Mouse (Mus musculus): ENCODE measurements around the gene Gm17019. TPM values are rescaled to one million over a fixed set of nuclear protein-coding genes. Genes with fewer than 3 reads are reported as not detected.
"Not testable (repeated sequence)": the region's sequence is repeated elsewhere in the genome, so short reads cannot be mapped to it uniquely, and the experiment has no call there.

Gene Gm17019
- not detected in 2 replicates for polyA plus RNA-seq (2016; fragmentation: Nextera tagmentation; extraction: Ambion mirVana)

DNA sequence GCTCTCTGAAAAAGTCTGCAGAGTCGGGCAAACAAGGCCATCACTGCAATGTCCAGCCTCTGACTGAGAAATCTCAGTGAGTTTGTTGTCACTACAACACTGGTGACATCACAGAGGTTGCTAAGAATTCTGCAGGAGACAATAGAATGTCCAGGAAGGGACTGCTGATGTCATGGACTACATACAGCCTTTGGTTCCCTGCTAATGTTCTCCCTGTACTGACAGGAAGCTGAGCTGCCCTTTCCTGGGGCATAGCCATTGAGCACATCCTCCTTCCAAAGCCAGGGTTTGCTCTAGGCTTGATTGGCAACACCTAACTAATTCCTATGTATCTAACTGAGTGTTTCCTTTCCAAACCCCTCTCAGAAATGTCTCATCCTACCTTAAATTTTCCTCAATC lies at the start of gene Gm17019:
Gm17019 (minus strand) TSS at position 101 of the 400 bp plus-strand sequence.
- H3K27ac ChIP-seq (ENCODE audit: poor library complexity, severe bottlenecking); H3K4me1 ChIP-seq (replicated peaks); H3K9ac ChIP-seq; H3K4me2 ChIP-seq; H3K36me3 ChIP-seq; H3K27me3 ChIP-seq (replicated peaks); ATAC-seq (ENCODE audit: insufficient number of reproducible peaks, low FRiP score); H3K4me3 ChIP-seq: not testable (repeated sequence)
- H3K9me3 ChIP-seq (replicated peaks) = peaks cover 33% of the 10 kb centered on the region
- 40% methylated on average over 1 of the region's 1 CpGs for WGBS

DNA sequence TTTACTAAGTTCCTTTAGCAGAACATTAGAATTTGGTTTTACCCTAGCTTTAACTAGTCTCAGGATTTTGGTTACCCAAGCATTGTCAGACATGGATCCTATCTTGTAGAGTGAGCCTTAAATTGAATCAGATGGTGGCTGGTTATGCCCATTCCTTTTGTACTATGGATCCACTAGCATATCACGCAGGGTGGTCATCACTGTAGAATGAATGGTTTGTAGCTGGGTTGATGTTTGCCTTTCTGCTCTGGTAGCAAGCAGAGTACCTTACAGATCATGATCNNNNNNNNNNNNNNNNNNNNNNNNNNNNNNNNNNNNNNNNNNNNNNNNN lies 29.6 kb upstream of the Gm17019 start:
- H3K9me3 ChIP-seq (replicated peaks) = peaks cover 20% of the 10 kb centered on the region
- ATAC-seq (ENCODE audit: insufficient number of reproducible peaks, low FRiP score); H3K27ac ChIP-seq (ENCODE audit: poor library complexity, severe bottlenecking); H3K4me2 ChIP-seq; H3K9ac ChIP-seq; H3K4me3 ChIP-seq; H3K4me1 ChIP-seq (replicated peaks); H3K36me3 ChIP-seq; H3K27me3 ChIP-seq (replicated peaks): not testable (repeated sequence)
- WGBS = 76% methylated on average over 1 of the region's 1 CpGs

DNA sequence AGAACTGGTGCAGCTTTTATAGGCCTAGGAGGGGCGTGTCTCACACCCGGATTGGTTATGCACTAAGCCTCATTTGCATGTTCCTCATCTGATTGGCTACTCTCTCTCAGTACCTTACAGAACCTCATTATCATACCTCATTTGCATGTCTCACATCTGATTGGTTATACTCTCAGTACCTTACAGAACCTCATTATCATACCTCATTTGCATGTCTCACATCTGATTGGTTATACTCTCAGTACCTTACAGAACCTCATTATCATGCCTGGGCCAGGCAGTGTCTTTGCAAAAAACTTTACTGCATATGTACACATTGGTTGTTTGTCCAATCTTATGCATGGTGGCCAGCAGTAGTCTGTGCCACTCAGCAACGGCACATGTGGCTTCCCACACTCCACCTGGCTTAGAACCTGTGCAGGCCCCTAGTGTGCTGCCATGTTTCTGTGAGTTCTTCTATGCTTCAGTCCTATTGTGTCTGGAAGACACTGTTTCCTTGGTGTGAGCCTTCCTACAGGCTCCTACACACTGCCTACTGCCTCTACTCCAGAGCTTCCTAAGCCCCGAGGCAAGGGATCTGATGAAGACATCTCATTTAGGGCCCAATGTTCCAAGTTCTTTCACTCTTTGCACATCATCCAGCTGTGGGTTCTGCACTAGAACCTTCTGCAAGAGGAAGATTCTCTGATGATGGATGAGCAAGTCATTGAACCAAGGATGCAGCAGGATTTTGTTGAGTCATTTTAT lies 29.0 kb upstream of the Gm17019 start:
- not testable (repeated sequence) for H3K27me3 ChIP-seq (replicated peaks); H3K9ac ChIP-seq; H3K4me3 ChIP-seq; H3K4me1 ChIP-seq (replicated peaks); H3K36me3 ChIP-seq; H3K4me2 ChIP-seq; H3K27ac ChIP-seq (ENCODE audit: poor library complexity, severe bottlenecking)
- peaks cover 23% of the 10 kb centered on the region for H3K9me3 ChIP-seq (replicated peaks)
- peak; percentile 90 for ATAC-seq (ENCODE audit: insufficient number of reproducible peaks, low FRiP score)
- 72% methylated on average over 4 of the region's 4 CpGs for WGBS

GRCm38 (mm10) chr5:15054151-15055025 lies 21.6 kb upstream of the Gm17019 start:
- ATAC-seq (ENCODE audit: insufficient number of reproducible peaks, low FRiP score) = peak; percentile 42; the same call in 1 of the 2 replicates
- not testable (repeated sequence) for H3K4me2 ChIP-seq; H3K27ac ChIP-seq (ENCODE audit: poor library complexity, severe bottlenecking); H3K9ac ChIP-seq; H3K4me1 ChIP-seq (replicated peaks); H3K27me3 ChIP-seq (replicated peaks); H3K36me3 ChIP-seq; H3K4me3 ChIP-seq
- peaks cover 21% of the 10 kb centered on the region for H3K9me3 ChIP-seq (replicated peaks)
- 69% methylated on average over 10 of the region's 10 CpGs for WGBS

GRCm38 (mm10) chr5:15053606-15053962 lies 20.8 kb upstream of the Gm17019 start:
- not testable (repeated sequence) for H3K27ac ChIP-seq (ENCODE audit: poor library complexity, severe bottlenecking); H3K36me3 ChIP-seq; H3K27me3 ChIP-seq (replicated peaks); H3K4me3 ChIP-seq; H3K4me1 ChIP-seq (replicated peaks); H3K4me2 ChIP-seq; H3K9ac ChIP-seq
- peak; percentile 57 for ATAC-seq (ENCODE audit: insufficient number of reproducible peaks, low FRiP score)
- peaks cover 21% of the 10 kb centered on the region for H3K9me3 ChIP-seq (replicated peaks)
- 71% methylated on average over 8 of the region's 8 CpGs for WGBS

DNA sequence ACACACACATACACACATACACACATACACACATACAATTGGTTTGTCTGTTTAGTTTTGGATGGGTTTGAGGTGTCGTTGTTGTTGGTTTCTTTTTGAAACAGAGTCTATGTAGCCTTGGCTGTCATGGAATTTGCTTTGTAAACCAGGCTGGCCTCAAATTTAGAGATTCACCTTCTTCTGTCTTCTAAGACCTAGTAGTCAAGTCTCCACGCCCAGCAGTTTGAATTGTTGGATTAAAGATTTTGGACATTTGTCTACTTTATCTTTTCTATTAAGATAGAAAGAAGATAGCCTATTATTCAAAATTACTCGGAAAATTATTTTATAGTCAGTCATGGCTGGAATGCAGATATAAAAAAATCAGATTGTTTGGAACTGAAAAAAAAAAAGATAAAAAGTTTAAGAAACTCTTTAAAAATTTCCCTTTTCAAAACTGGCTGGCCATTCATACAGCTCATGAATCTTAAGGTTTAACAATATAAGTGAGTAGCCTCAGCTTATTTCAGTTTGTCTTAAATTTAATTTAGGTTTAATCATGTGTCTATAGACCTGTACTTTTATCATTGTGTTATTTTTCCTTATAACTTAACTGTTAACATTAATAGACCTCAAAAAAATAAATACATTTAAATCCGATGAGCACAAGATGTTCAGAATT lies 20.3 kb upstream of the Gm17019 start:
- H3K27ac ChIP-seq (ENCODE audit: poor library complexity, severe bottlenecking); H3K4me2 ChIP-seq; H3K36me3 ChIP-seq; H3K4me3 ChIP-seq; H3K9ac ChIP-seq; H3K27me3 ChIP-seq (replicated peaks); H3K4me1 ChIP-seq (replicated peaks): not testable (repeated sequence)
- ATAC-seq (ENCODE audit: insufficient number of reproducible peaks, low FRiP score) = peak; percentile 67
- peaks cover 21% of the 10 kb centered on the region for H3K9me3 ChIP-seq (replicated peaks)
- 68% methylated on average over 4 of the region's 4 CpGs for WGBS

DNA sequence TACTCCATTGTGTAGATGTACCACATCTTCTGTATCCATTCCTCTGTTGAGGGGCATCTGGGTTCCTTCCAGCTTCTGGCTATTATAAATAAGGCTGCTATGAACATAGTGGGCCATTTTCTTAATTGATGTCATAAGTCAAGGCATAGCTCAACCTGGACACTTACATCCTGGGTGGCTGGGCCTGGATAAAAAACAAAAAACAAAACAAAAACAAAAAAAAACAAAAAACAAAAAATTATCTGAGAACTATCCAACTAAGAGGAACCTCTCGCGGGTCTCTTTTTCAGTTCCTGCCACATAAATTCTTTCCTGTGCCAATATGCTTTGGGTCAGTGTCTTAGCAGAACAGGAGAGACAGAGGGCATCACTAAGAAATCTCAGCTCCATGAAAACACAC lies 18.0 kb upstream of the Gm17019 start:
- not testable (repeated sequence) for H3K4me3 ChIP-seq; H3K27ac ChIP-seq (ENCODE audit: poor library complexity, severe bottlenecking); H3K4me1 ChIP-seq (replicated peaks); H3K9ac ChIP-seq; H3K36me3 ChIP-seq; H3K27me3 ChIP-seq (replicated peaks); H3K4me2 ChIP-seq
- H3K9me3 ChIP-seq (replicated peaks) = peaks cover 15% of the 10 kb centered on the region
- 72% methylated on average over 2 of the region's 2 CpGs for WGBS
- ATAC-seq (ENCODE audit: insufficient number of reproducible peaks, low FRiP score) = peak; percentile 64; the same call in 1 of the 2 replicates

GRCm38 (mm10) chr5:15044830-15045767 lies 12.3 kb upstream of the Gm17019 start:
- not testable (repeated sequence) for H3K4me2 ChIP-seq; H3K27ac ChIP-seq (ENCODE audit: poor library complexity, severe bottlenecking); H3K36me3 ChIP-seq; H3K27me3 ChIP-seq (replicated peaks); H3K4me3 ChIP-seq; H3K9ac ChIP-seq; H3K4me1 ChIP-seq (replicated peaks)
- peak; percentile 72 for ATAC-seq (ENCODE audit: insufficient number of reproducible peaks, low FRiP score)
- H3K9me3 ChIP-seq (replicated peaks) = peaks cover 12% of the 10 kb centered on the region
- WGBS = 79% methylated on average over 9 of the region's 9 CpGs

- not testable (repeated sequence) for H3K4me1 ChIP-seq (replicated peaks); H3K36me3 ChIP-seq; ATAC-seq (ENCODE audit: insufficient number of reproducible peaks, low FRiP score); H3K27ac ChIP-seq (ENCODE audit: poor library complexity, severe bottlenecking); H3K4me2 ChIP-seq; H3K4me3 ChIP-seq; H3K9ac ChIP-seq; H3K27me3 ChIP-seq (replicated peaks)
- peaks cover 24% of the 10 kb centered on the region for H3K9me3 ChIP-seq (replicated peaks)
- 66% methylated on average over 4 of the region's 4 CpGs for WGBS
Observed at GRCm38 (mm10) chr5:15040784-15041183, 8.0 kb upstream of the Gm17019 start.

DNA sequence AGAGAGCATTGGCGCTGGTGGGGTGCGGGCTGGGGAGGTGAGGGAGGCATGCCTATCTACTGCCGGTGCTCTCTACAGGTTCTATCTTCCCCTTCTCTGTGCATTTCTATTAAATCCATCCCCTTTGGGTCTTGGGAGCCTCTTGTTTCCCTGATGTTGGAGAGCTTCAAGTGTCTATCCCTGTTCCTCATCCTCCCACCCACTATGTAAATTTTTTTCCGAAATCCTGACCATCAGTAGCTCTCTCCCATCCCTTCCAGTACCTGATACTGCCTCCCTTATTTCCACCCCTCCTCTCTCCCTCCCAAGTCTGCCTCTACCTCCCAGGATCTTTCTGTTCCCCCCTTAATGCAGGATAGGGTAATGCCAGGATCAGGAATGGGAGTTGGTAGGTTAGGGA lies 7.2 kb upstream of the Gm17019 start:
- H3K4me3 ChIP-seq; H3K27me3 ChIP-seq (replicated peaks); H3K4me2 ChIP-seq; H3K9ac ChIP-seq; H3K36me3 ChIP-seq; H3K27ac ChIP-seq (ENCODE audit: poor library complexity, severe bottlenecking); H3K4me1 ChIP-seq (replicated peaks): not testable (repeated sequence)
- ATAC-seq (ENCODE audit: insufficient number of reproducible peaks, low FRiP score) = peak; percentile 95
- 65% methylated on average over 4 of the region's 4 CpGs for WGBS
- H3K9me3 ChIP-seq (replicated peaks) = peaks cover 26% of the 10 kb centered on the region
